Mouse (Mus musculus): ENCODE results near the gene Man1b1. TPM values are rescaled to one million over a fixed set of nuclear protein-coding genes. Genes with fewer than 3 reads are reported as not detected.

Man1b1 gene
- 15.6 and 17.3 TPM in 2 replicates for polyA plus RNA-seq (2012; rRNA removed)

DNA sequence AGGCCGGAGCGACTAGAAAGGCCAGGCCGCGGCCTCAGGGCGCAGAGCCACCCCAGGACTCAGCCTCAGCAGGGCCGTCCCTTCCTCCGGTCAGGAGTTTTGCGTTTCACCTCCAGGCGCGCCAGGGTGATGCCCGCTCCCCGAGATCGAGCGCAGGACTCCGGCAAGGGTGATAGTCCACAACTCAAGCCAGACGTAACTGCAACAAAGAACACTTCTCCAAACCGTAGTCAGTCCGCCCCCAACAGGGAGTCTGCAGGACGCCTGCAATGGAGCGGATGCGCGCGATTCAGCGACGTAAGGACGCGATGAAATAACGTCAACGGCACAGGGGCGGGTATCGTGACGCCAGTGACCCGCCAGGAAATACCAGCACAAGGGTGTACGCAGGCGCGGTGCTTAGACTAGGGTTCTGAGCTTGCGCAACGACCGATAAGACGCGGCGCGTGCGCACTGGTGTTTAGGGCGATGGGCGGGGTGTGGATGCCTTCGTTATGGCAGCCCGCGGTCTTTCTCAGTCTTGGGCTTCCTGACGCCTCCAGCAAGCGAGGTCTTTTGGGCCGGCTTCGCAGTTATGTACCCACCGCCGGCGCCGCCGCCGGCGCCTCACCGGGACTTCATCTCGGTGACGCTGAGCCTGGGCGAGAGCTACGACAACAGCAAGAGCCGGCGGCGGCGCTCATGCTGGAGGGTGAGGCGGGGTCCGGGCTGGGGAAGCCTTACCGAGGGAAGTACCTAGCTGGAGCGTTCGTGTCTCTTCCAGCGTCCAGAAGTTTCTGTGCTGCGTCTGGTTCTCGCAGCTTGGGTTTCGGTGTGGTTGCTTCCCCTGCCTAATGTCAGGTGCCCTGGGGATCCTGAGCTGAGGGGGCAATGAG, at the start of gene Man1b1:
Gene Man1b1 (plus strand): TSS at position 53 of the 875 bp plus-strand sequence.

GRCm38 (mm10) chr2:25287927-25288649, 44.0 kb upstream of the Man1b1 start, which contains the start of gene Tmem210:
Tmem210 (plus strand) TSS chr2:25288145.

DNA sequence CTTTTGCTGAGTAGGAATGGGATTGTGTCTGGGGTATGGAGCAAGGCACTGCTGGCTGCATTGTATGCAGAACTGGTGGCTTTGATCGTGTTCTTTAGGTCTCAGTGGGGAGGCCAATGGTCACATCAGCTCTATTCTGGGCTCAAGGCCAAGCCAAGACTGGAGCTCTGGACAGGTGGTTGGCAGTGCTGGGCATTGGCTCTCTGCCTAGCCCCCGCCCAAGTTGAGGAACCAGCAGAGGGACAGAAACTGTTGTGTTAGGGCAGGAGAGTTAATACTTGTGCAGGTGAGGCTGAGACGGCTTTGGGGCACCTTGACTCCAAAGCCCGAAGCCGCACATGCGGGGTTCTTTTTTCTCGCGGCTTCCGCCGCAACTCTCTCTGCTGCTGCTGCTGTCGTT, 42.5 kb upstream of the Man1b1 start, which contains the start of gene Lrrc26:
Gene Lrrc26 (plus strand): TSS at position 265 of the 400 bp plus-strand sequence.

DNA sequence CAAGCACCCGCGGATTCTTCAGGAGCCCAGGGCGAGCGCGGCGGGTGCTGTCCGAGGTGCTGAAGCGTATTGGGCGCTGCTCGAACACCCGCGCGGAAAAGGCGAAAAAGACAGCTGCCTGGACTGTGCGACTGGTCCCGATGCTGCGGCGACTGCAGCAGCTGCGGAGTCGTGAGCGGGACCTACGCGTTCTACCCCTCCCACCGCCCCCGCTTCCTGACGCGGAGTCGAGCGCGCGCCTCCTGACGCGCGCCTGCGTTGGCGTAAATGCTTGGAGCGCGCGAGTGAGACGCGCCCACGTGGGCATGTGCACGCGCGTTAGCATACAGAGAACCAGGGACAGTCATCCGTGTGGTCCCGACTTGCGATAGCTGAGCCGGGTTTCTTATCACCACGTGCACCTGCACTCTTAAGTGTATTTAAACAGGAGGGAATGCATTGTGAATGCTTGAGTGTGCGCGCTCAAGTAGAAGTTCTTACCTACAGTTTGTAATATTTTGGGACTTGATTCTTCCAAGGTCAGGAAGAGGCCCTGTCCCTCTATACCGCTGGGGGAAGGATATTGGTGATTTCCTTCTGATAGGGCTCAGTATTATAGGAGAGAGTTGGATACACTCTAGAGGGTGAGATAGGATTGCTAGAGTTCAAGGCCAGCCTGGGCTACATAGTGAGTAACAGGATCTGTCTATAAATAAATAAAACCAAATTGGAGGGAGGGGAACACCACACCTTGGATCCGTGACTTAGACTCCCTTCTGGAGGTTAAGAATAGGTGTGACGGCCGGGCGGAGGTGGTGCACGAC, 13.0 kb upstream of the Man1b1 start, which contains the start of gene Grin1:
Gene Grin1 (minus strand): TSS at position 217 of the 803 bp plus-strand sequence.

GRCm38 (mm10) chr2:25356208-25357079, 24.3 kb downstream of the Man1b1 start, which contains the start of gene Dpp7:
Dpp7 (minus strand) TSS chr2:25356359.

DNA sequence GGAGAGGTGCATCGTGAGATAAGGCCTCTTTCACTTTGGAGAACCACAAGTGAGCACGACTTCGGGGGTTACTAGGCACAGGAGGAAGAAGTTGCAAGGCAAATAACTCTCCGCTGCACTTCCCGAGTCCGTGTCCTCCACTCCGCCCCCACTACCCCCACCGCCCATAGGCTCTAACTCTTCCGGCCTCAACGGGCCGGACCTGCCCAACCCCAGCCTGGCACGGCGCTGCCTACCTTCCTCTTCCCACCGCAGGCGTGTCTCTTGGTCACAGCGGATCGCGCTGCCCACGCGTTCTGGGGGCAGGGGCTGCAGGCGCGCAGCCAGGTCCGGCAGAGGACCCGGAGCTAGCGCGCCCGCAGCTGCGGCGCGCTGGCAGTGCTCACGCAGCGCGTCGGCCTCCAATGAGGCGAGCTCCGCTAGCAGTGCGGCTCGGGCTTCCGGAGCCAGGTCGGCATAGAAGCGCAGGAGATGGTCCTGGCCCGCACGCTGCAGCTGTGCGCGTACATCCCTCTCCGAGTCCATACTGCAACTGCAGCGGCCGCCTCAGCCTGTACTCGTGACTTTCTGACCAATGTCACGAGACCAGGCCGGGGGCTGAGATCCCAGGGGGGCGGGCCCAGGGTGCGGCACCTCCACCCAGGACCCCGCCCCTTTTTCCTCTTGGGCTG, 33.1 kb downstream of the Man1b1 start, which contains the start of gene Uap1l1:
Gene Uap1l1 (minus strand): TSS at position 592 of the 671 bp plus-strand sequence.

GRCm38 (mm10) chr2:25371764-25372643, 39.9 kb downstream of the Man1b1 start, which contains the start of gene Sapcd2:
Sapcd2 (plus strand) TSS chr2:25372321.

DNA sequence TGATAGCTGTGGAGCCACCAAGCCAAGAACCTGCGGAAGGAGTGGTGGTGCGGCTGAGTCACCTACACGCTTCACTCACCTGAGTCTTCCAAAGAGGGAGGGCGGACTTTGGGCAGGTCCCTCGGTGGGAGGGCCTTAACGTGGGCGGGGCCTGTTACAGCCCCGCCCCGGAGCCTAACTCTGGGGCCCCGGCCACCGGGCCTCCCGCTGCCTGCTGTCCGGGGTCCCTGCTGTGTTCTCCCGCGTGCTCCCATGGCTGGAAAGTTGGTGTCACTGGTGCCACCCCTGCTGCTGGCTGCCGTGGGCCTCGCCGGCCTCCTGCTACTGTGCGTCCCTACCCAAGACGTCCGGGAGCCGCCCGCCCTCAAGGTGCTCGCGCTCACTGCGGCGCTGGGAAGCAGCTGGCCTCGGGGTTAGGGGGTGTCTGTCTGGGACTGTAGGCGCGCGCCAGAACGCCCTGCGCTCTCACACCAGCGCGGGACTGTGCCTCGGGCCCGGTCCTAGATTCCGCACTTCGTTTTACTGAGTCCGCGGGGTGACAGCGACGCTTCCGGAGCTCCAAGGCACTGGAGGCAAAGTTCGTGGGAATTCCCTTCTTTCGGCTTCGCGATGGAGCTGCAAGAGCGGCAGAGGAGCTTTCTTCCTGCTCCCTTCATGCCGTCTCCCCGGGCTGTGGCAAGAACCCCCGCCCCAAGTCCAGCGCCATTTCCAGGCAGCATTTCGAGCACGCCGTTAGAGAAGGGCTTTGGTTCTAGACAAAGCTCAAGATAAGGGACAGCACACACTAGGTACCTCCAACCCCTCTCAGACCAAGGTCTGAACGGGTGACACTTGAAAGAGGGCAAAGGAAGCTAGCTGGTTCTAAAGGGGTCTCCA, 63.8 kb downstream of the Man1b1 start, which contains the start of gene Entpd2:
Gene Entpd2 (plus strand): TSS at position 154 of the 876 bp plus-strand sequence.

DNA sequence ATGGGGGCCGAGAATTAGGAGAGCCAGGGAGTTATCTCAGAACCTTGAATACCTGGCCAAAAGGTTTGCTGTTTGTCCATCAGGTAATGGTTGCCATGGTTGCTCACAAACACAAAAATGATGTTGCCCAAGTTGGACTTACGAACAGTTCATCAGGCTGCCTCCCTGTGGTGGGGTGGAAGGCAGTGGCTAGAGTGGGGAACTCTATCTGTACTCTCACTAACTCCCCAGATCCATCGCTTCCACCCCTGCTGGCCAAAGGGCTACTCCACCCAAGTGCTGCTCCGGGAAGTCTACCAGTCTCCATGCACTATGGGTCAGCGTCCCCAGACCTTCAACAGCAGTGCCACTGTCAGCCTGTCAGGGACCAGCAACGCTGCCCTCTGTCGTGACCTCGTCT, 66.9 kb downstream of the Man1b1 start, which contains the start of gene Npdc1:
Gene Npdc1 (plus strand): TSS at position 301 of the 400 bp plus-strand sequence.

Other genes with a start within 250 kb of the Man1b1 start
- gene Noxa1, start 237.2 kb upstream of the Man1b1 start, polyA plus RNA-seq (2012; rRNA removed): 82.7 and 117 TPM in 2 replicates
- gene Nrarp, start 151.6 kb upstream of the Man1b1 start, polyA plus RNA-seq (2012; rRNA removed): 38.5 and 40.0 TPM in 2 replicates
- 73.5 and 77.4 TPM in 2 replicates for gene Tor4a, start 135.5 kb upstream of the Man1b1 start, polyA plus RNA-seq (2012; rRNA removed)
- gene Nelfb, start 120.8 kb upstream of the Man1b1 start, polyA plus RNA-seq (2012; rRNA removed): 58.5 and 62.9 TPM in 2 replicates
- 0.19 TPM in 1 of 2 replicates, not detected in the other for gene Stpg3, start 117.7 kb upstream of the Man1b1 start, polyA plus RNA-seq (2012; rRNA removed)
- 0.10 TPM in 1 of 2 replicates, not detected in the other for gene Fam166a, start 113.6 kb upstream of the Man1b1 start, polyA plus RNA-seq (2012; rRNA removed)
- 680 and 930 TPM in 2 replicates for gene Tubb4b, start 107.6 kb upstream of the Man1b1 start, polyA plus RNA-seq (2012; rRNA removed)
- 0.06 TPM in 1 of 2 replicates, not detected in the other for gene Slc34a3, start 98.0 kb upstream of the Man1b1 start, polyA plus RNA-seq (2012; rRNA removed)
- gene Rnf224, start 95.6 kb upstream of the Man1b1 start, polyA plus RNA-seq (2012; rRNA removed): not detected in 2 replicates
- gene Rnf208, start 90.1 kb upstream of the Man1b1 start, polyA plus RNA-seq (2012; rRNA removed): 17.8 and 19.3 TPM in 2 replicates
- gene Cysrt1, start 89.9 kb upstream of the Man1b1 start, polyA plus RNA-seq (2012; rRNA removed): 0.41 TPM in 1 of 2 replicates, not detected in the other
- gene AL732309.1, start 85.5 kb upstream of the Man1b1 start, polyA plus RNA-seq (2012; rRNA removed): 26.9 and 28.8 TPM in 2 replicates
- gene Tmem203, start 76.9 kb upstream of the Man1b1 start, polyA plus RNA-seq (2012; rRNA removed): 39.1 and 59.2 TPM in 2 replicates
- gene Tprn, start 69.7 kb upstream of the Man1b1 start, polyA plus RNA-seq (2012; rRNA removed): 194 and 199 TPM in 2 replicates
- gene Ssna1, start 59.9 kb upstream of the Man1b1 start, polyA plus RNA-seq (2012; rRNA removed): 68.4 and 69.1 TPM in 2 replicates
- 80.9 and 85.4 TPM in 2 replicates for gene Anapc2, start 59.9 kb upstream of the Man1b1 start, polyA plus RNA-seq (2012; rRNA removed)
- gene Tmem210, start 44.2 kb upstream of the Man1b1 start, polyA plus RNA-seq (2012; rRNA removed): not detected in 2 replicates
- gene Lrrc26, start 42.4 kb upstream of the Man1b1 start, polyA plus RNA-seq (2012; rRNA removed): 197 and 281 TPM in 2 replicates
- gene Grin1, start 13.2 kb upstream of the Man1b1 start, polyA plus RNA-seq (2012; rRNA removed): 1.5 TPM in 2 replicates
- 37.3 and 38.5 TPM in 2 replicates for gene Dpp7, start 24.0 kb downstream of the Man1b1 start, polyA plus RNA-seq (2012; rRNA removed)
- gene Uap1l1, start 33.3 kb downstream of the Man1b1 start, polyA plus RNA-seq (2012; rRNA removed): 53.2 and 76.3 TPM in 2 replicates
- 24.4 and 27.1 TPM in 2 replicates for gene Sapcd2, start 40.0 kb downstream of the Man1b1 start, polyA plus RNA-seq (2012; rRNA removed)
- gene Entpd2, start 63.5 kb downstream of the Man1b1 start, polyA plus RNA-seq (2012; rRNA removed): 66.7 and 73.6 TPM in 2 replicates
- gene Npdc1, start 67.0 kb downstream of the Man1b1 start, polyA plus RNA-seq (2012; rRNA removed): 246 and 266 TPM in 2 replicates
- gene Fut7, start 90.9 kb downstream of the Man1b1 start, polyA plus RNA-seq (2012; rRNA removed): 0.19 and 0.25 TPM in 2 replicates
- 19.3 and 24.9 TPM in 2 replicates for gene Abca2, start 96.4 kb downstream of the Man1b1 start, polyA plus RNA-seq (2012; rRNA removed)
- 1.6 and 2.1 TPM in 2 replicates for gene Clic3, start 124.5 kb downstream of the Man1b1 start, polyA plus RNA-seq (2012; rRNA removed)
- 66.2 and 79.3 TPM in 2 replicates for gene Paxx, start 128.8 kb downstream of the Man1b1 start, polyA plus RNA-seq (2012; rRNA removed)
- 0.21 and 0.37 TPM in 2 replicates for gene Ptgds, start 137.7 kb downstream of the Man1b1 start, polyA plus RNA-seq (2012; rRNA removed)
- not detected in 2 replicates for gene Lcn12, start 161.6 kb downstream of the Man1b1 start, polyA plus RNA-seq (2012; rRNA removed)
- gene Fbxw5, start 168.4 kb downstream of the Man1b1 start, polyA plus RNA-seq (2012; rRNA removed): 23.6 and 29.7 TPM in 2 replicates
- 1.7 and 2.4 TPM in 2 replicates for gene C8g, start 169.4 kb downstream of the Man1b1 start, polyA plus RNA-seq (2012; rRNA removed)
- 13.4 and 15.1 TPM in 2 replicates for gene Traf2, start 214.6 kb downstream of the Man1b1 start, polyA plus RNA-seq (2012; rRNA removed)
- 208 and 259 TPM in 2 replicates for gene Edf1, start 225.5 kb downstream of the Man1b1 start, polyA plus RNA-seq (2012; rRNA removed)
- 3.1 and 10.3 TPM in 2 replicates for gene Mamdc4, start 242.5 kb downstream of the Man1b1 start, polyA plus RNA-seq (2012; rRNA removed)
- 20.9 and 24.9 TPM in 2 replicates for gene Phpt1, start 242.9 kb downstream of the Man1b1 start, polyA plus RNA-seq (2012; rRNA removed)
- gene Ajm1, start 249.4 kb downstream of the Man1b1 start, polyA plus RNA-seq (2012; rRNA removed): 2.2 and 2.4 TPM in 2 replicates

Measured in colon, adult 2 months (tissue).